13 mouse cellular contexts compared by ENCODE assay signal in the genomic region with DNA sequence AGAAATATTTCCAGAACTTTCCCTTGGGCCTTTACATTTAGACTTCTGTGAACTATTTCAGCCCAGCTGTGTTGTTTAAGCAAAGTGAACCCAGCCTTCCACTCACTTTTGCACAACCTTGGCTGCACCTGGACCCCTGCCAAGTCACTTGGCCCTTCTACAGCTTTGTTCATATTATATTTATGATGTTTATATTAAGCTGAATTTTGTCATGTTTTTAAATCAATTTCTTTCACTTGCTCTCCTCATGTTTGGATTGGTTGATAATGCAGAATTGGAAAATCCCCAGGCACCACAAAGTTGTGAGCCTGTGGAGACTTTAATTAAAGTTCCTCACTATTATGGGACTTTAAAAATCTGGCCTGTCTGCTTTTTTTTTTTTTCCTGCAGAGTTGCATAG. TPM values are rescaled to one million over a fixed set of nuclear protein-coding genes. Genes with fewer than 3 reads are reported as not detected.
DNase-seq lines count a peak whose midpoint lies in the region; ATAC-seq and TF ChIP-seq lines count a peak whose summit lies in the region.
"Had no signal": no experiment of that assay in that cellular context is flagged by ENCODE, and none has a peak within 500 bp of the region (broad histone marks: within the 10 kb centered on the region; RNA-seq: fewer than 3 reads in every experiment).

No protein-coding gene starts in this region.

- H3K4me1 ChIP-seq in kidney, postnatal 0 days (replicated peaks; ENCODE audit: insufficient read depth, low read length): peaks cover 8% of the 10 kb centered on the region; the same call in 1 of the 2 replicates
- H3K4me1 ChIP-seq in intestine, embryonic 16.5 days (ENCODE audit: control insufficient read depth, insufficient read depth, low read length): peaks cover 15% of the 10 kb centered on the region; the same call in 1 of the 2 replicates
- H3K4me1 ChIP-seq: heart, embryonic 10.5 days had no signal

- ATAC-seq in kidney, postnatal 0 days (replicated peaks; ENCODE audit: low FRiP score, low read depth): no peak
- no peak; the same call in 1 of the 2 replicates for ATAC-seq in intestine, embryonic 16.5 days
- ATAC-seq: liver, postnatal 0 days had no signal

- no peaks in the 10 kb centered on the region for H3K27me3 ChIP-seq in kidney, postnatal 0 days (ENCODE audit: insufficient read depth, low read length)
- no peaks in the 10 kb centered on the region for H3K27me3 ChIP-seq in intestine, embryonic 16.5 days (replicated peaks; ENCODE audit: control insufficient read depth, insufficient read depth, low read length)
- H3K27me3 ChIP-seq: neural tube, embryonic 13.5 days had no signal

- no peaks in the 10 kb centered on the region for H3K9me3 ChIP-seq in kidney, postnatal 0 days (replicated peaks; ENCODE audit: low read length)
- no peaks in the 10 kb centered on the region for H3K9me3 ChIP-seq in intestine, embryonic 16.5 days (ENCODE audit: control insufficient read depth, low read length)
- H3K9me3 ChIP-seq: heart, embryonic 10.5 days; neural tube, embryonic 13.5 days had no signal

- H3K36me3 ChIP-seq in kidney, postnatal 0 days (ENCODE audit: insufficient read depth, low read length): no peaks in the 10 kb centered on the region
- H3K36me3 ChIP-seq in intestine, embryonic 16.5 days (ENCODE audit: control insufficient read depth, insufficient read depth, low read length): no peaks in the 10 kb centered on the region
- H3K36me3 ChIP-seq: heart, embryonic 10.5 days; neural tube, embryonic 13.5 days had no signal

- H3K4me2 ChIP-seq in kidney, postnatal 0 days (ENCODE audit: low read length): no peak overlapping the region
- H3K4me2 ChIP-seq in intestine, embryonic 16.5 days (ENCODE audit: low read depth, low read length): no peak overlapping the region
- H3K4me2 ChIP-seq: midbrain, embryonic 11.5 days; neural tube, embryonic 13.5 days had no signal

- H3K9ac ChIP-seq in kidney, postnatal 0 days (ENCODE audit: low read depth, low read length): no peak overlapping the region
- H3K9ac ChIP-seq in intestine, embryonic 16.5 days (ENCODE audit: low read depth, low read length): no peak overlapping the region
- H3K9ac ChIP-seq: liver, postnatal 0 days; neural tube, embryonic 13.5 days had no signal

- DNase-seq in kidney, postnatal 0 days (ENCODE audit: low spot score): peak; percentile 63
- no peak for DNase-seq in kidney, adult 11 months
- peak; percentile 28 to 66 for DNase-seq in urinary bladder, postnatal 4 days (ENCODE audit: low spot score in 2 of 2)
- DNase-seq in urinary bladder, adult 18-20 months (ENCODE audit: low spot score in 2 of 2): no peak
- DNase-seq in left cerebral cortex, adult 18-20 months (ENCODE audit: low spot score in 2 of 2): no peak
- no peak for DNase-seq in MN1 (ENCODE audit: low spot score)
- DNase-seq: liver, postnatal 0 days had no signal

- H3K27ac ChIP-seq in kidney, postnatal 0 days: no peak overlapping the region
- peak overlapping the region; percentile 52; the same call in 1 of the 2 replicates for H3K27ac ChIP-seq in intestine, embryonic 16.5 days (ENCODE audit: low read length)
- H3K27ac ChIP-seq: heart, embryonic 10.5 days; neural tube, embryonic 13.5 days had no signal

- no peak overlapping the region for H3K4me3 ChIP-seq in kidney, postnatal 0 days (replicated peaks; ENCODE audit: low read depth, low read length)
- no peak overlapping the region for H3K4me3 ChIP-seq in intestine, embryonic 16.5 days (ENCODE audit: low read length)
- H3K4me3 ChIP-seq: erythroblast, embryonic 14.5 days; heart, embryonic 10.5 days; neural tube, embryonic 13.5 days had no signal

- no peak for TF ChIP-seq CTCF in kidney, postnatal 0 days (IDR thresholded peaks at IDR 0.05; ENCODE audit: low read depth)

RNA-seq across cellular contexts. Expression of gene Olfm4, which starts 32.2 kb away (rescaled TPM):
- polyA plus RNA-seq in kidney, postnatal 0 days (2015; fragmentation: Nextera tagmentation; extraction: Ambion mirVana): 2.7 and 2.8 TPM in 2 replicates
- 11.5 and 13.1 TPM in 2 replicates for polyA plus RNA-seq in intestine, embryonic 16.5 days (2015; fragmentation: Nextera tagmentation; extraction: Ambion mirVana)
- under 1 TPM; 0.37 to 0.56 TPM for total RNA-seq in left cerebral cortex, adult 18-20 months (2021)
- total RNA-seq: gastrocnemius, adult 18-20 months had no signal
- polyA plus RNA-seq: erythroblast, embryonic 14.5 days had no signal

Comparison
In these comparisons a context has a peak if more than half of its experiments do, and no peak if none do; other contexts are left out.
1. DNase-seq: peak in kidney, postnatal 0 days (single experiment) and urinary bladder, postnatal 4 days (2 of 2); none in kidney, adult 11 months (single experiment), urinary bladder, adult 18-20 months (0 of 2), left cerebral cortex, adult 18-20 months (0 of 2) and MN1 (single experiment).